Mouse (Mus musculus) MEL-GATA-1-ER (cell line): ENCODE data around the gene Men1.
A peak's percentile ranks its signal among the peaks of the same experiment; 100 is the strongest.
"Not testable (repeated sequence)": the region's sequence is repeated elsewhere in the genome, so short reads cannot be mapped to it uniquely, and the experiment has no call there.

Experiments
- DNase-seq: peaks from one replicate; pipeline ENCODE4 v3.0.0-alpha.2; 2012; ENCODE audit warnings: low read depth; ENCODE audit errors: extremely low read depth

Men1 gene

DNA sequence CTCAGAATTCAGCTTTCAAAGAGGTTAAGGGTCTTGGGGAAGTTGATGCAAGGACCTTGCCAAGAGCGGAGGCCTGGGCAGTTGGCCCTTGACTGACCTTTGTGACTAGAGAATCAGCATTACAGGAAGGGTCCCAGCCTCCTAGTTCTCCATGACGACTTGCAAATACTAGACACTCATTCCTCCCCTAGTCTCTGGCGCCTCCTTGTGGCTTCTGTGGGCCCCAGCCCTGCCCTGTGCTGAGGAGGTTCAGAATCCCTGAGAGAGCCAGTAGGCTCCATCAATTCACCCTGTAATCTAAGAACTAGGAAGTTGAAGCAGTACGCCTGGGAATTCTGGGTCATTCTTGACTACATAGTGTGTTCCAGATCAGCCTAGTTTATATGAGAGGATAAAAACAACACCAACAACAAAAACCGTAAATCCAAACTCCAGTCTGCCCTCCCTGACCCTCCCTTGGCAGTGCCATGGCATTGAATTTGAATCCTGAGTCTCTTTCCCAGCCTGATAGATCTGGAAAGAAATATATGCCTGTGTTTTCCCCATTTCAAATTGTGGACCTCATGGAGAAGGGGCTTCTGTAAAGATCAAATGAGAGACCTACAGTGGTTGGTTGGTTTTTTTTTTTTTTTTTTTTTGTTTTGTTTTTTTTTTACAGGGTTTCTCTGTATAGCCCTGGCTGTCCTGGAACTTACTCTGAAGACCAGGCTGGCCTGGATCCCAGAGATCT is 29.8 kb upstream of the Men1 start:
- peak; percentile 73 for DNase-seq

GRCm38 (mm10) chr19:6305517-6306115 is 29.2 kb upstream of the Men1 start:
- no peak for DNase-seq

DNA sequence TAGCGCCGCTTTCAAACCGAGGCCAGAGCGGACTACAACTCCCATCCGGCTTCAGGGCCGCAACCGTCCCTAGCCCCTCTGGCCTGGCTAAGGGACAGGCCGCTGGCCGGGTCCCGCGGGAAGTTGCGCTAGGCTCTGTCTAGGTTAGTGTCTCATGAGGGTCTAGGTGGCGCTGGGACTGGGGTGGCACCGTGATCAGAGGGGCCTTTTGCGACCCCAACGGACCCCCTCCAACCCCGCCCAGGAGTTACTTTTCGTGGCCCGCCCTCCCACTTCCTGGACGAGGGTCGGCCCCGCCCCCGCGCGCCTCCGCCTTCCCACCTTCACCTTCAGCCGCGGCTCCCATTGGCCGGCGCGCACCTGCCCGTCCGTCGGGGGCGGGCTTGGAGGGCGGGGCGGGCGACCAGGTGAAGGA is 28.6 kb upstream of the Men1 start, which contains the start of gene Cdc42bpg:
Gene Cdc42bpg, plus strand, starts transcription at position 320 of the 415 bp plus-strand sequence.
- DNase-seq = no peak

GRCm38 (mm10) chr19:6306586-6306985 is 28.2 kb upstream of the Men1 start:
- DNase-seq = peak; percentile 57

DNA sequence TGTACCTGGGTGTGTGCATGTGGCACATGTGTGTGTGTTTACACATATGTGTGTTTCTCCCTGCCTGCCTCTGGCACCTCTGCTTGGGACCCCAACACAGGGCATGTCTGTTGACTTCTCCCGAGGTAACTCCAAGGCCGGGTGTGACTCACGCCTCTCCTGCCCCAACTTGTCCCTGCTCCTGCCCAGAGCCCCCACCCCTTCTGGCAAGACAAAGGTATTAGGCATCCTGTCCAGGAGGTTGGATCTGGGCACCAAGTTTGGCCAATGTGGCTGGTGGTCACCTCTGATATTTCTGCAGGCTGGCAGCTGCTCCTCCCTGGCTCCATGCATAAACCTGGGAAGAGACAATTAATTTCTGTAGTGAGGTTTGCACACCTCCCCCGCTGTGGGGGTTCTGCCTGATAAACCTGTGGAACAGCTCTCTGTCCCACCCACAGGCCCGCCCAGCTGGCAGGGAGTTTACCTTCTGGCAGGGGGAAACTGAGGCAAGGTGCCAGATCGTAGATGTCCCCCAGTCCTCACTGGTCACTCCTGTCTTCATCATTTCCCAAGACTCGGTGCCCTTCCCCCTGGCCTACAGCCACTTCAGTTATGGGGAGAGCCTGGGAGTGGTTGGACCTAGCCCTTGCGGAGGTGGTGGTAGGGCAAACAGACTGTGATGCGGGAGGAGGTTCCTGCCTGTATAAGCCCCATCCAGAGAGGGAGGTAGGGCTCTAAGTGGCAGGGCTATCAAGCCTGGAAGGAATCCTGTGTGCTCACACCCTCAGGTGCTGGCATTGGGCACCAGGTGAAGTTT is 26.8 kb upstream of the Men1 start:
- no peak for DNase-seq

DNA sequence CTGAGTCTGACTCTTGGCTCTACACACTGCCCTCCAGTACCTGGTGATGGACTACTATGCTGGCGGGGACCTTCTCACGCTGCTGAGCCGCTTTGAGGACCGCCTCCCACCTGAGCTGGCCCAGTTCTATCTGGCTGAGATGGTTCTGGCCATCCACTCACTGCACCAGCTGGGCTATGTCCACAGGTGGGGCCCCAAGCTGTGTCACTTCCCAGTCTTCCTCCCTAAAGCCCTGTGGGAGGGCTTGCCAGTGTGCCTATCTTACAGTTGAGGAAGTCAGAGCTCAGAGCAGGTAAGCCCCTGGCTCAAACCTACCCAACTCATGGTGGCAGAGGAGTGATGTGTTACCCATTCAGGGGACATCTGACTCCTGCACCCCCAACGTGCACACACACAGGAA is 24.6 kb upstream of the Men1 start:
- no peak for DNase-seq

GRCm38 (mm10) chr19:6311783-6312182 is 23.0 kb upstream of the Men1 start:
- DNase-seq = not testable (repeated sequence)

GRCm38 (mm10) chr19:6313796-6314195 is 21.0 kb upstream of the Men1 start:
- DNase-seq = no peak

GRCm38 (mm10) chr19:6314513-6314912 is 20.3 kb upstream of the Men1 start:
- DNase-seq = no peak

GRCm38 (mm10) chr19:6315573-6315972 is 19.2 kb upstream of the Men1 start:
- no peak for DNase-seq

DNA sequence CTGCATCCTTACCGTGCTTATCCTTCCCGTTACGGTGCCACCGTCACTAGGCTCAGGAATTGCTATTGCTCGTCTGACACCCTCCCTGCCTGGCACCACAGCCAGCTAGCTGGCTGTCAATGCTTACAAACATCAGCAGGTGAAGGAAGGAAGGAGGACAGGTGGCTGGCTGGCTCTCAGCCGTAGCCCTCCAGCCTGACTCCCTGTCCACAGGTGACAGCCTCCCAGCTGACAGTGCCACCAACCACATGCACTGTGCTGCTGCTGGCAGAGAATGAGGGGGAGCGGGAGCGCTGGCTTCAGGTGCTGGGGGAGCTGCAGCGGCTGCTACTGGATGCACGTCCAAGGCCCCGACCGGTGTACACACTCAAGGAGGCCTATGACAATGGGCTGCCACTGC is 16.6 kb upstream of the Men1 start:
- DNase-seq = no peak

- DNase-seq = no peak
Observed at GRCm38 (mm10) chr19:6321358-6321757, 13.4 kb upstream of the Men1 start.

GRCm38 (mm10) chr19:6321786-6322621 is 12.8 kb upstream of the Men1 start:
- DNase-seq = no peak

- no peak for DNase-seq
Observed at GRCm38 (mm10) chr19:6324751-6325150, 10.0 kb upstream of the Men1 start.

DNA sequence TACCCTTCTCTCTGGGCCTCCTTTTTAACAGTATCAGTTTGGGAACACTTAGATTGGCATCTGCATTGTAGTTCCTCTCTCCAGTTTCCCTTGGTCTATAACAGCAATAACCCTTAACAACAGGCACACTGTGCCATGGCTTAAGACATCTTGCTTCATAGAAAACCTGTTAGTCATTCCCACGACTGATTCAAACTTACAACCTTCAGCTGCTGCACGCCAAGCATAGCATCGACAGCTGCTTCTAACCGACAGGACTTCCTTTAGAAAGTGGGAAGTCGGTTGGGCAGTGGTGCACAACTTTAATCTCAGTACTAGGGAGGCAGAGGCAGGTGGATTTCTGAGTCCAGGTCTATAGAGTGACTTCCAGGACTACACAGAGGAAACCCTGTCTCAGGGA is 3.6 kb upstream of the Men1 start:
- no peak for DNase-seq

GRCm38 (mm10) chr19:6331719-6332516 is 2.9 kb upstream of the Men1 start:
- DNase-seq = no peak

- no peak for DNase-seq
Observed at GRCm38 (mm10) chr19:6333761-6334595, 801 bp upstream of the Men1 start.

DNA sequence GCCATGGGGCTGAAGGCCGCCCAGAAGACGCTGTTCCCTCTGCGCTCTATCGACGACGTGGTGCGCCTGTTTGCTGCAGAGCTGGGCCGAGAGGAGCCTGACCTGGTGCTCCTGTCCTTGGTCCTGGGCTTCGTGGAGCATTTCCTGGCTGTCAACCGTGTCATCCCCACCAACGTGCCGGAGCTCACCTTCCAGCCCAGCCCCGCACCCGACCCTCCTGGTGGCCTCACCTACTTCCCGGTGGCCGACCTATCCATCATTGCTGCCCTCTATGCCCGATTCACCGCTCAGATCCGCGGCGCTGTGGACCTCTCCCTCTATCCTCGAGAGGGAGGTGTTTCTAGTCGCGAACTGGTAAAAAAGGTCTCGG is 664 bp downstream of the Men1 start:
- DNase-seq = no peak

- no peak for DNase-seq
Observed at GRCm38 (mm10) chr19:6336920-6337319, 2.1 kb downstream of the Men1 start.

DNA sequence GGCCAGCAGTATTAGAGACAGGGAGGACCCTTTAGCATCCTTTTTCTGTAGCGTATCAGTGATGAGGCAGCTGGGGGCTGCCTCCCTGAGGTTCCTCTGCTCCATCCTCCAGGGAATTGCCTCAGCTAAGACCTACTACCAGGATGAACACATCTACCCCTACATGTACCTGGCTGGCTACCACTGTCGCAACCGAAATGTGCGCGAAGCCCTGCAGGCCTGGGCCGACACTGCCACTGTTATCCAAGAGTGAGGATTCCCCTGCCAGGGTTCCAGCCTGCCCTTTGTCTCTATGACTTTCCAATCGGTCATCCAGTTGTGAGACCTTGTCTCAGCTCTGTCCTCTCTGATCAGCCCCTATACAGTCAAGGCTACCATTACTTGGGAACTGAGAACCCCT is 3.4 kb downstream of the Men1 start:
- DNase-seq = no peak
